Mouse (Mus musculus) left cerebral cortex, postnatal 4 days (tissue): ENCODE measurements around the gene Stxbp5. TPM values are rescaled to one million over a fixed set of nuclear protein-coding genes. Genes with fewer than 3 reads are reported as not detected.
A peak's percentile ranks its signal among the peaks of the same experiment; 100 is the strongest.
"Not testable (repeated sequence)": the region's sequence is repeated elsewhere in the genome, so short reads cannot be mapped to it uniquely, and the experiment has no call there.

Source experiments
- DNase-seq: peaks from one replicate; pipeline ENCODE4 v3.0.0-alpha.2; 2022
- intact Hi-C: fragments of 180-260 bp; cut with DNase I; formaldehyde crosslinking; loops from one replicate; pipeline ENCODE4 v1.15.1; 2025
- total RNA-seq, 2 experiments: library from RNA; stranded (reverse); gene quantifications; 2 replicates each; pipeline ENCODE4 v1.2.3; 2021

Stxbp5 gene
- total RNA-seq: 10 to 100 TPM; 86.2 to 88.7 TPM

DNA sequence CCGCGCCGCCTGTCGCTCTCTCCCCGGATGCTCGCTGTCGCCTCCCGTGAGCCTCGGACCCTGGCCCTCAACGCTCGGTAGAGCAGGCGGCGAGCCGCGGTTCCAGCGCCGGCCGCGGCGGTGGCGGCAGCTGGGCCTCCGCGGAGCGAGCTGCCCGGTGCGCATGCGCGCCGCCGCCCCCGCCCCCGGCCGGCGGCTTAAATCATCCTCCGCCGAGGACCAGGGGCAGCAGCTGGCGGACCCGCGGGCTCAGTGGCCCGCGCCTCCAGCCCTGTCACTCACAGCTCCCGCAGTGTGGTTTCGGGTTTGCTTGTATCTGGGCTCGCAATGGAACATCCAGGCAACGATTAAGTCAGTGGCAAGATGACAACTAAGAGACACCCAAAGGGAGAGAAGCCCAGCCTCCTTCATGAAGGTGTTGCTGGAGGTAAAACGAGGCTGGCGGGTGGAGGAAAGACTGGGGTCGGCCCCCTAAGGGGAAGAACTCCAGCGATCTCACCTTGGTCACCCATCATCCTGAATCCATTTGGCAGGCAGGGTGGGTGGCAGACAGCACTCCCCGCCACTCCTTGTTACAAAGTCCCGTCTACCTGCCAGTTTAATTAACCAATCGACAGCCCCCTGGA, at the start of gene Stxbp5:
Stxbp5 (minus strand) TSS at position 9 of the 626 bp plus-strand sequence.
- DNase-seq: peak; percentile 89
- intact Hi-C loops: no loop called here

DNA sequence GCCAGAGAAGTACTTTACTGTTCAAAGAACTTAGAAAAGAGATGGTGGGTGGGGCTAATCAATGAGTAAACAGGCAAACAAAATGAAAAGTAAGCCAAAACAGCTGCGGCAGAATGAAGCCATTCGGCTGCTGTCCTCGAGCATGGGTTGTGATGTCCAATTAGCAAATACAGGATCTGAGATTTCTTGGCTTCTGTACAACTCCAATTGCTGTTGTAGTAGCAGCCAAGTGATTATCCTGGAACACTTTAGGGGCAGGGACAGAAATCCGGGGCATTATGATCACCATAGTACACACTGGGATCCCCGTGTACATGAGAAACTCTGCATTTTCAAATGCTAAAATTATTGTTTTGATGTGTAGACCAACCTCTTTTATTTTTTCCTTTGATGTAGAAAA, 11.5 kb upstream of the Stxbp5 start:
- no peak for DNase-seq

DNA sequence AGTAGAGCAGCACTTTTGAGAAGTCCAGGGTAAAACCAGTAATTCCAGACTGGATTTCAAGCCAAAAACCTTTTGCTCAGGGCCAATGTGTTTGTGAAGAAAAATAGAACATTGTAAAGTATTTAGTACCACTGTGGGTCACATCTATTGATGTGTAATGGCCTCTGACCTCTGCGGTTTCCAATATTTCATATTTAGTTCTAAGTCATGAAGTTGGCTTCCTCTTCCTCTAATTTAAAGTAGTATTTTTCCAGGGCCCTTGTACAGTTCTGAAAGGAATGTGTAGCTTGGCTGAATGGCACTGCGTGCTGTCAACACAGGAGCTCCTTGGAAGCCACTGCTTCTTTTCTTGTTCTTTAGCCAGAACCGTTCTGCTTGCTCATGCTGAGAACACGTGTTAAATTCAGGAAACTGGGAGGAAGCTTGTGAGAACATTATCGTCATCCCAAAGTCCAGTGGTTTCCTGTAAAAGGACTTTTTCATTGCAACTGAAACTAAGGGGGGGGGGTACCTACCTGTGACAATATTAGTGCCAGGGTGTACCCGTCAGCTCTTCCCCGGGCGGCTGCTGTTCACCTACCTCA, 7.1 kb upstream of the Stxbp5 start:
- no peak for DNase-seq
- intact Hi-C loops: no loop called here

More for the DNA sequence above, 11.5 kb upstream of the Stxbp5 start:
- intact Hi-C loops: no loop called here

DNA sequence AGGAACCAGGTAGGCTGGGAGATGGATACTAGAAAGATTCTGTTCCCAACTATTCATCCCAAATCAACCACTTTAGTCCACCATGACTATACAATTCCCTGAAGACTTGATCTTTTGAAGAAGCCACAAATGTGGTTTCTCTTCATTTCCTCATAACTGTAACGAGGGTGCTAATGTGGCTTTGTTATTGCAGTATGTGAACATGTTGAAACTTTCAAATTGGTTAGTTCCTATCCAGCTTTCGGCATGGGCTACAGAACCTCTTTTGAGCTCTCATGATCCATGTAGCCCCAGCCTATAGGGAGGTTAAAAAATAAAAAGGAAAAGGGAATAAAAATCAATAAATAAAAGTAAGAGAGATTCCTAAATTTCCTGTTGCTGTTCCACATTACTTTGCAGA, 6.6 kb upstream of the Stxbp5 start:
- intact Hi-C loops: no loop called here
- DNase-seq: no peak

DNA sequence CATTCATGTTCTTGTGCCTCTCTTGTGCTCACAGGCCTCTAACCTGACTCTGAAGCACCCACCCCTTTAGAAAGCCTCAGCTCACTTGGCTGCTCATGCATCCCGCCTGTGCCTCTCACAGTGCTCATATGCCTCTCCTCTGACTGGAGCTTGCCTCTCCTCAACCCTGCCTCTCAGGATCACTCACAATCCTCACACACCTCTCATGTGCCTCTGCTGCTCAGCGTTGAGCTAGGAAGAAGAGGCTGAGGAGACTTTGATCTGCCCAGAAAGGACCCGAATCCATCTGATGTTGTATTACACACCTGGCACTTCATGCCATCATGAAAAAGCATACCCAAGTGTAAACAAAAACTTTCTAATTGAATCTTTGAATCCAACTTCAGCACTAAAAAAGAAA, 5.3 kb upstream of the Stxbp5 start:
- intact Hi-C loops: no loop called here
- no peak for DNase-seq

DNA sequence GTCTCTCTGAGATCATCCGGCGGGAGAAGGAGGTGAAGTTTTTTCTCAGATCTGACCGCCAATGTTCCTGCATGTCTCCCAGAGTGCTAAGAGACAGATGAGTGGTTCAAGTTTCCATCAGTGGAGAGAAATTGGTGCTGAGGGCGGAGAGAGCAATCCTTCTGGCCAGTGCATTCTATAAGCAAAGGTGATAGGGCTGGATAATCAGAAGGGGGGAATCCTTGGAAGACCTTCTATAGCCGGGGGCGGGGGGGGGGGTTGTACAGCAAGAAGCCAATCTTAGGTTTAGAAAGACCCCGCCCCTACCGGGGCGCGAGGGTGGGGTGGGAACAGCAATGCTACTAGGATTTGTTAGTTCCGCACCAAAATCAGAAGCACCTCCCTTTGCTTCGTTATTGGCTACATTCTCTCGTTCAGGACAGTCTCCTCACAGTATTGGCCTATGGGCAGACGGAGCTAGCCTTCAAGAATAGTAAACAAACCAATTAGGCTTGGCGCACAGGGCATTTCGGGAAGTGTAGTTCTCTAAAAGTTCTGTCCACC, 889 bp upstream of the Stxbp5 start:
- intact Hi-C loops: no loop called here
- peak; percentile 79 for DNase-seq

DNA sequence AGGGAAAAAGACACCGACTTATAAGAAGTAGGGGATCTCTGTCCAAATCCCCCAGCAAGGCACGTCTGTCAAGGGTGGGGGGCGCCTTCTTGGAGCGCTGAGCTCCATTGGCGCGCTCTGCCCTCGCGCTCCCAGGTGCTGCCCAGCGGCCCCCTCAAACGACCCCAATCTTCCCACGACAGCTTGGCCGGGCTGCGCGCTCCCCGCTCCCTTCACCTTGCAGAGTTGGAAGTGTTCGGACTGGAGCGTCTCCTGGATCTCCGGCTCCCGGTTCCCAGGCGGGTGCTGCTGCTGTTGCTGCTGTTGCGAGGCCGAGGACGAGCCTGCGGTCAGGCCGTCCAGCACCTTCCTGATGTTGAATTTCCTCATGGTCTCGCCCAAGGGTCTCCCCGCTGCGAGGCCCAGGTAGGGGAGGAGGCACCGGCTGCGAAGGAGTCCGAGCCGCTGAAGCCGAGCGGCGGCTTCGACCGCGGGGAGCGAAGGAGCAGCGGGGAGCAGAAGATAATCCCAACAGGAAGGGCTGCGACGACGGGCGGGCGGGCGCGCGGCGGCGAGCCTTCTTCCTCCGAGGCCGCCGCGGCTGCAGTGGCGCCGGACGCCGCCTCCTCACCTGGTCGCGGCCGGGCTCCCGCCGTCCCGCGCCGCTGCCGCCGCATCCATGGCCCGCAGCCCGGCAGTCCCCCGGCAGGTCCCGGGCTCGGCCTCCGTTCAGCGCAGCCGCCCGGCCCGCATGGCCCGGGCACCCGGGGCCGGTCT, 386 bp downstream of the Stxbp5 start:
- peak; percentile 49 for DNase-seq
- intact Hi-C loops: no loop called here

DNA sequence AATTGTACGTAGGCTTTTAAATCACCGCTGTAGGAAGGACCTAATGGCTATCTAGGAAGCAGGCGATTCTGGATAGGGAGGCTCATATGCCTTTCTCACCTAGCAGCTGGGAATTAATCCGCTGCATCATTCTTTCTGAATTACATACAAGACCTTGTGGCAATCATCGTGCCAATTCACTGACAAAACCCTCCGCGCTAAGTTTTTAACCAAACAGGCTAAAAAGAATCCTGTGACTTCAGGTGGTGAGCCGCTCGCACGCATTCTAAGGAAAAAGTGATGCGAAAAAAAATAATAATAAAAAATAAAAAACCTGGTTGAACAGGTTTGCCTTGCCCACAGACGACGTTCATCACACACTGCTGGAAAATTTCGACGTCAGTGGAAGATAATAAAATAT, 1.1 kb downstream of the Stxbp5 start:
- DNase-seq: peak; percentile 17
- intact Hi-C loops: loop anchor here (5.0 kb wide), 2 partner anchors 207 to 422 kb away; no protein-coding TSS in a partner anchor

DNA sequence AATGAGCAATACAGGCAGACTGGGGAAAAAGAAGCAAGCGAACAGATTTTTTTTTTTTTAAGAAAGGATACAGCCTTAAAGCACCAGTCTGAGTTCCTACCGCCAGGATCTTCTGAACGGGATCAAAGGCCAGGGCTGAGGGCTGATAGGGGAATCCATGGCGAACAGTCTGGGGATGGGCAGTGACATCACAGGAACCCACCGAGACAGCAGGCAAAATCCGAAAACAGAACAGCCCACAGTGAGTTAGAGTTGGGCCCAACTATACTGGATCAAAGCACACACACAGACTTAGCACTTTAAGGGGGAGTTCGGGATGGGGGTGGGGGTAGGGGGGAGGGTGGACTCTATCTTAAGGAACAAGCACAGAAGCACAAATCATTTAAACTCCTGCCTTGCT, 1.8 kb downstream of the Stxbp5 start:
- no peak for DNase-seq
- intact Hi-C loops: loop anchor here (5.0 kb wide), 2 partner anchors 208 to 423 kb away; no protein-coding TSS in a partner anchor

DNA sequence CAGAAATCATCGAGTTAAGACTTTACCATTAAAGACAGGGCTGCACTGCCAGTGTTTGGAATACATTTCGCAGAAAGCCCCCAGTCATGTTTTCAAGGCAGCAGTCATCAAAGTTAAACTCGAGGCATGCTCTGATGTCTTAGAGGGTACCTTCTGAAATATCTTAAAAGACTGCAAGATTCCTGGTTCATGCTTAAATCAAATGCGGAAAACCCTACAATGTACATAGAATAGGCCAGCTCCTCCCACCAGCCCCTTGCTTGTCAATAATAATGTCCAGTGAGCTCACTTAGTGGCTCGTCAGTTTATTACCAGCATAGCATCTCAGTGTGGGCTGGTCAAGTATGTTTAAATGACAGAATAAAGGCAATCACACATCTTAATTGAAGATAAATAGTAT, 3.0 kb downstream of the Stxbp5 start:
- intact Hi-C loops: loop anchor here (5.0 kb wide), 2 partner anchors 209 to 424 kb away; no protein-coding TSS in a partner anchor
- no peak for DNase-seq

DNA sequence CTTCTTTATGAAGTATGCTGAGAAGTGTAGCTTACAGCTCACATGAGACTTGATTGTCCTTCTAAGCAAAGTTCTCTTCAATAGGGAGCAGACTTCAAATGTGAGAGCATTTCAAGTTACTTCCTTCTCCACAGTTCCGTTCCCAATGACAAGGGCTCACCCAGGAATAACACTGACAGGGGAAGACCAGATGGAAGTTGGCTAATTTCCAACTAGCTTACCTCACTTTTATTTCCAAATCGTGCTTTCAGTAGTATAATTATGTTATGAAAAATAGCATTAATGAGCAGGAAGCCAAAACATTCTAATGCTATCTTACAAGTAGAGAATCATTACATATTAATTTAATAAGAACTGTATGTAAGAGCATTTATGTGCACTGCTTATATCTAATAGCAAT, 7.3 kb downstream of the Stxbp5 start:
- no peak for DNase-seq
- intact Hi-C loops: no loop called here

DNA sequence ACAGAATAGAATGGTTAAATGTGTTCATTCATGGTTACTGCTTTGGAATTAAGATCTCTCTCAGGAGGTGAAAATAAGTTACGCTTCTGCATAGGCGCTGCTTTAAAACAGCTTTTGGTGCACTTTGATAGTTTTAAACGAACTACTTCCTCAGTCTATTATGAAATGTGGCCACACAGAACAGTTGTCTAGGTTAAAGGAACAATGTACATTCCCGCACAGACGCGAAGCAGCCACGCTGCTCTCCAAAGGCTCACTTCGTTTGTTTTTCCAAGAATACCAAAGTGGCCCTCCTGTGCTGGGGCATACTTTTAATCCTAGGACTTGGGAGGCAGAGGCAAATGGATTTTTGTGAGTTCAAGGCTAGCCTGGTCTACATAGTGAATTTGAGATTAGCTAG, 11.2 kb downstream of the Stxbp5 start:
- intact Hi-C loops: loop anchor here (5.0 kb wide), 1 partner anchor 1927 kb away; no protein-coding TSS in a partner anchor
- DNase-seq: no peak

DNA sequence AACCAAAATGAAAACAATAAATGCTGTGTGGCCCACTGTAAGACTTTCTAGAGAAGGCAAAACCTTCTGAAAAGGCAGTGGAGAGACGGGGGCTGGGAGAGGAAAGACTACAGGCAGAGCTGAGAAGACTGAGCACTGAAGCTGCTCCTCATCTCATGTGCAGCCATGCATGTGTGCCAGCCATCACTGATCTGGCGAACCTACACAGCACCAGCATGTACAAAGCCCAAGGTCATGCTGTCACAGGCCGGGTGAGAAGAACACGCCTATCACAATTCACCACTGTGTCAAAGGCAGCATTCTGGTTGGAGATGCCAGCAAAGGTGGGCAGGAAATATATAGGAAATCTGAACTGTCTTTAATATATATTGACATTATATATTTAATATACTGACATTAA, 12.2 kb downstream of the Stxbp5 start:
- intact Hi-C loops: loop anchor here (5.0 kb wide), 1 partner anchor 1926 kb away; no protein-coding TSS in a partner anchor
- DNase-seq: peak; percentile 27

DNA sequence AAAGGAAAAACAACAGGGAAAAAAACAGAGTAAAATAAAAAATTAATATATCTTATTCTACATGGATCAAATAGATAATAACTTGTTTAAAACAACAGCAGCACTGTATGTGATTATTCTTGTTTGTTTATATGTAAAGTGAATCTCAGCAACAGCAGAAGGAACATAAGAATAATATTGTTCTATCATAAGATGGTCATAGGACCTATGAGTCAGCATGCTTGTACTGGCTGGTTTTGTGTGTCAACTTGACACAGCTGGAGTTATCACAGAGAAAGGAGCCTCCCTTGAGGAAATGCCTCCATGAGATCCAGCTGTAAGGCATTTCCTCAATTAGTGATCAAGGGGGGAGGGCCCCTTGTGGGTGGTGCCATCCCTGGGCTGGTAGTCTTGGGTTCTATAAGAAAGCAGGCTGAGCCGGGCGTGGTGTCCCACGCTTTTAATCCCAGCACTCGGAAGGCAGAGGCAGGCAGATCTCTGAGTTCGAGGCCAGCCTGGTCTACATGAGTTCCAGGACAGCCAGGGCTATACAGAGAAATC, 19.0 kb downstream of the Stxbp5 start:
- DNase-seq, intact Hi-C loops: not testable (repeated sequence)

DNA sequence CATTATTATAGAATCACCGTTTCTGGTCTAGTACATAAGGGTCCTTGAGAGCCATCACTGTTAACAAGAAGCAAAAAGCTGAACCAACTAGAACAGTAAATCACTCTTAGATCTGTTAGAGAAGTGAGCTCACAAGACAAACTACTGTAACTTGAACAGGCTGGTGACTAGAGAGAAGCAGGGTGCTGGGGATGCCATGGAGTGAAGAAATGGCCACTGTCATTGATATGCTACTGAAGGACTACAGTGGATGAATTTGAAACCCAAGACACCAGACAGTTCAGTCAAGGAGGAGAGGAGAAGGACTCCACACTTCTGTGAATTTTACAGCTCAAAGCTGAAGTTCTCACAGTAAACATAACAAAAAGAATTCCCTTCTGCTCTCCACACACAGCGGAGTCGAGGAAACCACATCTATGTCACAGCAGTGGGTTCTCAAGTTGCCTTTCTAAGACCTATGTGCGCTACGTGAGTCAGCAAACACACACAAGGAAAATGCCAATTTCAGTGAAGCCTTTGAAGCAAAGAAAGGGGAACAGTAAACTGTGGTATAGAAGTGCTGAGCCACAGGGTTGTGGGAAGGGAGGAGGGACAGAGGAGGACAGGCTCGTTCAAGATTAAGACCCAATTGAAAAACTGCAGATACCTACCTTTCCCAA, 20.7 kb downstream of the Stxbp5 start:
- no peak for DNase-seq
- intact Hi-C loops: no loop called here

DNA sequence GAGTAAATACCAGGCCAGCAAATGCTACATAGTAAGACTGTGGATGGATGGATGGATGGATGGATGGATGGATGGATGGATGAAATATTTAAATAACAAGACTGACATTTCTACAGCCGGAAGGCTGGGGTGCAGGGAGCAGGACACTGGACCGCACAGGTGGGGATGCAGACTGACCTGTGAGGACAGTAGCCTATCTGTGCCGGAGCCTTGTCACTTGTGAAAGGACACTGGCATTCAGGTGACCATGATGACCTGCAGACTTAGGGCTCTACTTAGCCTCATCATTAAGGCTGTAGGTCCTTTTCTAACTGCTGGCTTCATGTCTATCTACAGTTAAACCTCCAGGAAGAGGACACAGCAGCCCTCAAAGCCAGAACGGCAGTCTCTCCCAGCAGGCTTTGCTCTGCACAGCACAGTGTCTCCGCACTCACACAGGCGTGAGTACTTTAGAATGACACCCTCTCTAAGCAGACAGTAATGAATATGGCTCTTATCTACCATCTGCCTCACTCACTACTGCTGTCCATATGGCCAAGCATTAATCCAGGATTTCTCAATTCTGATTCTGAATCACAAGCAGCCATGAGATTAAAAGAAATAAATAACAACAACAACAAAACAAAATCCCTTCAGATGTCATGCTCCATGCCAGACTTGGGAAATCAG, 21.9 kb downstream of the Stxbp5 start:
- DNase-seq: no peak
- intact Hi-C loops: no loop called here

DNA sequence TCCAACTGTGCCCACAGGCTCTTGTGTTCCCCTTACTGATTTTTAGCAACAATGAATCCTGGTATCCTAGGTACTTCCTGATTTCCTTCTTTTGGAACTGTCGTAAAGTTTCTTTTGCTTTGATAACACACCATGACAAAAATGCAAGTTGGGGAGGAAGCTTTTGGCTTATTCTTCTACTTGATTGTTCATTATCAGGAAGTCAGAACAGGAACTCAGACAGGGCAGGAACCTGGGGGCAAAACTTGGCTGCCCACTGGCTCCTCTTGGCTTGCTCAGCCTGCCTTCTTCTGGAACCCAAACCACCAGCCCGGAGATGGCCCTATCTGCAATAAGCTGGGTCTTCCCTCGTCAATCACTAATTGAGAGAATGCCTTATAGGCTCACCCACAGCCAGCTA, 25.0 kb downstream of the Stxbp5 start:
- intact Hi-C loops: no loop called here
- DNase-seq: no peak

DNA sequence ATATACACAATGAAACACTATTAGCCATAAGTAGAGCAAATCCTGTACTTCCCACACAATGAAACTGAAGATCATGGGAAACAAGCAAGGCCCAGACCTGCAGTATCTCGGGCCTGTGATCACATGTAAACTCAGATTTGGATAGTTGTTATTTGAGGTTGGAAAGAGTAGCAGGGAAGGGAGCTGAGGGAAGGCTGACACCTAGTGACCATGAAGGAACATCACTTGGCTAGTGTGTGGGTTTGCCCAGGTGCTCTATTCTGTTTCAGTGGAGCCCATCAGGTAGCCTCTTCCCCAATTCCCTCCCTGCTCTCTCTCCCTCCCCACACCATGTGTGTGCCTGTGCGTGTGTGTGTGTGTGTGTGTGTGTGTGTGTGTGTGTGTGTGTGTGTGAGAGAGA, 28.7 kb downstream of the Stxbp5 start:
- intact Hi-C loops: no loop called here
- no peak for DNase-seq

DNA sequence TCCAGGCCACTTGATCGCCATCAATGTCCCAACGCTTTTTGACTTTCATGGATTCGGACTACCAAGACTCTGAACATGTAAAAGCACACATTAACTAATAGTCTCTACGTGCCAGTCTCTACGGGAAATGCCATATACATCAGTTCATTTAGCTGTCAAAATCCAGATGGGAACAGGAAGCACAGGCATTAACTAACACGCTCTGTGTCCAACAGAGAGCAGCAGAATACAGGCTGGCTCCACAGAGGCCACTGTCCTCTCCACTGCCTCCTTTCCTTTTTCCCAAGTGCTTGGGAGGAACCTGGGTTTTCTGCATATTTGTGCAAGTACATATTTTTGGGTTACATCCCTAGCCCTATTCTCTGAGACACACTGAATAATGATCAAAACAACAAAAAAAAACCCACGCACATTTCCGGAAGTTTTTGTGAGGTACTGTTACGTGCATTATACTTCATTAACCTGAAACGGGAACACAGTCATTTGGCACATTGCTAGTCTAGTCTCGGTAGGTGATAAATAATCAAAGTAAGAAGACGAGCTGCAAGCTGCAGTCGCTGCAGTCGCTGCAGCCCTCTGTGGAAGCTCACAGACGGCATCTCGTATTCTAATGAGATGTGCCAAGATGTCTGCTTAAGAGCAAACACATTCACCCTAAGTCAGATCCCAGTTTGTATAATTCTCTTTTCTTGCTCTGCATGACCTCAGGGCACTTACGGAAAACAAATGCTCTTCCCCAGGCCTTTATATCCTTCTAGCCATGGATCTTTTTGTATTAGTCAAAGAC, 33.9 kb downstream of the Stxbp5 start:
- no peak for DNase-seq
- intact Hi-C loops: no loop called here
